Mouse (Mus musculus): ENCODE measurements around the gene Sertad2. TPM values are rescaled to one million over a fixed set of nuclear protein-coding genes. Genes with fewer than 3 reads are reported as not detected.

Gene Sertad2
- polyA plus RNA-seq, 1 experiment, result 15.5 TPM

- Histone ChIP-seq H3K4me1 (ENCODE audit: control insufficient read depth, insufficient read depth, low read length) (no peaks in the 10 kb centered on the region), H3K27me3 (ENCODE audit: control insufficient read depth, insufficient read depth, low read length) (no peaks in the 10 kb centered on the region), H3K27ac (ENCODE audit: insufficient read depth, low read length) (no peak overlapping the region), H3K4me3 (replicated peaks; ENCODE audit: insufficient read depth, low read depth, low read length) (no peak overlapping the region)
- WGBS, result 2% methylated on average over 4 of the region's 4 CpGs
- DNase-seq, result peak; percentile 57 to 64
- peak; percentile 90 for TF ChIP-seq CTCF (IDR thresholded peaks at IDR 0.05; ENCODE audit: borderline replicate concordance, insufficient read depth, low read depth, low read length)
- no peak for TF ChIP-seq POLR2A (IDR thresholded peaks at IDR 0.05; ENCODE audit: borderline replicate concordance, insufficient read depth, low read length)
Observed at GRCm38 (mm10) chr11:20691000-20691399, 147.9 kb downstream of the Sertad2 start.

Other genes with a start within 250 kb of the Sertad2 start
- 15.9 and 18.6 TPM in 2 replicates for gene Slc1a4, start 210.5 kb upstream of the Sertad2 start, polyA plus RNA-seq (2012; rRNA removed)
- gene Aftph, start 198.3 kb downstream of the Sertad2 start, polyA plus RNA-seq (2012; rRNA removed), result 105 and 107 TPM in 2 replicates

All from cerebellum, adult 2 months (tissue).